Mouse (Mus musculus) frontal cortex, adult 2 months (tissue): Measurements from ENCODE around the gene Dnm3. TPM values are rescaled to one million over a fixed set of nuclear protein-coding genes. Genes with fewer than 3 reads are reported as not detected.

Experiments
- DNase-seq, 2 experiments: peaks; one replicate each; pipeline ENCODE4 v3.0.0; 2022; ENCODE audit warnings: low spot score in 1 of 2; ENCODE audit errors: extremely low spot score in 1 of 2
- polyA plus RNA-seq: library from polyadenylated mRNA; depleted of rRNA; stranded (reverse); fragments of >200 nt; gene quantifications from 2 replicates; pipeline ENCODE4 v1.2.3, GENCODE M21; 2012; rRNA removed

The Dnm3 gene
- polyA plus RNA-seq, 1 experiment, result 45.3 TPM

- DNase-seq, result peak; percentile 65 to 94
Measured at GRCm38 (mm10) chr1:161976255-161977182, 501.3 kb downstream of the Dnm3 start.

- peak in 1 of 2 experiments; percentile 23 for DNase-seq
Measured at GRCm38 (mm10) chr1:161972233-161972632, 505.6 kb downstream of the Dnm3 start.

GRCm38 (mm10) chr1:161970874-161971273, 507.0 kb downstream of the Dnm3 start:
- no peak for DNase-seq

GRCm38 (mm10) chr1:161968589-161969407, 509.0 kb downstream of the Dnm3 start, which contains the start of gene Pigc:
Gene Pigc (plus strand): TSS chr1:161969186.
- DNase-seq, result peak; percentile 92 to 96

GRCm38 (mm10) chr1:161967936-161968335, 509.9 kb downstream of the Dnm3 start:
- no peak for DNase-seq

GRCm38 (mm10) chr1:161962465-161963377, 515.1 kb downstream of the Dnm3 start:
- no peak for DNase-seq

GRCm38 (mm10) chr1:161957964-161958950, 519.6 kb downstream of the Dnm3 start:
- DNase-seq, result no peak

GRCm38 (mm10) chr1:161955846-161956245, 522.0 kb downstream of the Dnm3 start:
- DNase-seq, result no peak

- no peak for DNase-seq
Measured at GRCm38 (mm10) chr1:161952599-161952998, 525.2 kb downstream of the Dnm3 start.

- DNase-seq, result no peak
Measured at GRCm38 (mm10) chr1:161951009-161951779, 526.6 kb downstream of the Dnm3 start.

GRCm38 (mm10) chr1:161942082-161942481, 535.8 kb downstream of the Dnm3 start:
- no peak for DNase-seq

Other genes starting within 250 kb of the Dnm3 start
- gene Mettl13, start 70.5 kb upstream of the Dnm3 start, polyA plus RNA-seq, result 10.1 TPM in 2 replicates
- 84.4 and 85.5 TPM in 2 replicates for gene Vamp4, start 92.5 kb upstream of the Dnm3 start, polyA plus RNA-seq
- gene Myoc, start 161.1 kb upstream of the Dnm3 start, polyA plus RNA-seq, result 9.8 and 11.9 TPM in 2 replicates
- gene Myocos, start 180.2 kb upstream of the Dnm3 start, polyA plus RNA-seq, result not detected in 2 replicates